Comparison of ENCODE assay signal across 8 mouse cellular contexts in the genomic region with DNA sequence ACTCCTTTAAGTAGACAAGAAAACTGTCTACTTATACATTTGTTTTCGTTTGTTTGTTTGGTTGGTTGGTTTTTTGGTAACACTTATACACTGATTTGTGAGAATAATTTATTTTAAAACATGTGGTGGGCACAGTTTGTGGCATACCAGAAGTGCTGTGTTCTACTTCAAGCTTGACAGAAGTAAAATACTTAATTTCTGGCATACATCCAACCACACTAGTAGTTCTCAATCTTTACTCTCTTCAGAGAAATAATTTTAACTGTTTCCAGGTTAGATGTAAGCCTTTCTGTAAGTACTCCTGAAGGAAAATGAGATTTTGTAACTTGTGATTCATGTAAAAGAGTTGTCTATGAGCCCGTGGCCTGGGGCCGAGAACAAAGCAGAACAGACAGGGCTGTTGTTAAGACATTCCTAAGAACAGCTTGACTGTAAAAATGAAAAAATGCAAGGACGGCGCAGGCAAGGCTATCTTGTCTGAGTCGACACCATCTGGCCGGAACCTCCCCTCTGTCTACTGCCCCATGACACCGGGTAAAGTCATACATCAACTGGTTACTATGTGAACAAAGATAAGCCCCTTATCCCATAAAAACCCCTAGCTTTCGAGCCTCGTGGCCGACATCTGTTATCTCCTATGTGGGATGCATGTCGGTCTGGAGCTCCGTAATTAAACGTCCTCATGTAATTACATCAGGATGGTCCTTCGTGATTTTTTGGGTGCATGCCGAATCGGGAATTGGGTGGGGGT. TPM values are rescaled to one million over a fixed set of nuclear protein-coding genes. Genes with fewer than 3 reads are reported as not detected.
A peak's percentile ranks its signal among the peaks of the same experiment; 100 is the strongest.
DNase-seq lines count a peak whose midpoint lies in the region; ATAC-seq and TF ChIP-seq lines count a peak whose summit lies in the region.
"Not testable (repeated sequence)": the region's sequence is repeated elsewhere in the genome, so short reads cannot be mapped to it uniquely, and the experiment has no call there.

No protein-coding gene starts in this region.

- H3K9me3 ChIP-seq in G1E (replicated peaks); erythroblast, embryonic 14.5 days (ENCODE audit: control insufficient read depth, low read length); hindbrain, embryonic 10.5 days; limb, embryonic 14.5 days (ENCODE audit: control insufficient read depth, low read length); liver, embryonic 15.5 days (replicated peaks); midbrain, embryonic 14.5 days (ENCODE audit: control insufficient read depth, low read length); neural tube, embryonic 15.5 days (replicated peaks): not testable (repeated sequence)

- H3K27ac ChIP-seq in gastrocnemius, adult 2 months, result peak overlapping the region; percentile 96; the same call in 1 of the 2 replicates
- not testable (repeated sequence) for H3K27ac ChIP-seq in hindbrain, embryonic 10.5 days; limb, embryonic 14.5 days (replicated peaks; ENCODE audit: low read depth, low read length); midbrain, embryonic 14.5 days (replicated peaks; ENCODE audit: low read depth, low read length); neural tube, embryonic 15.5 days (replicated peaks)
- H3K27ac ChIP-seq in liver, embryonic 15.5 days (replicated peaks), result peak overlapping the region; percentile 99

- H3K4me1 ChIP-seq in G1E (ENCODE audit: insufficient read depth, low read depth, low read length), result peaks cover 28% of the 10 kb centered on the region
- H3K4me1 ChIP-seq in erythroblast, embryonic 14.5 days (ENCODE audit: control insufficient read depth), result peaks cover 41% of the 10 kb centered on the region
- H3K4me1 ChIP-seq in hindbrain, embryonic 10.5 days (replicated peaks), result peaks cover 27% of the 10 kb centered on the region
- not testable (repeated sequence) for H3K4me1 ChIP-seq in limb, embryonic 14.5 days (ENCODE audit: control insufficient read depth, insufficient read depth, low read length)
- H3K4me1 ChIP-seq in liver, embryonic 15.5 days (replicated peaks), result peaks cover 19% of the 10 kb centered on the region
- H3K4me1 ChIP-seq in midbrain, embryonic 14.5 days (ENCODE audit: control insufficient read depth, insufficient read depth, low read length), result peaks cover 16% of the 10 kb centered on the region; the same call in 1 of the 2 replicates
- peaks cover 18% of the 10 kb centered on the region for H3K4me1 ChIP-seq in neural tube, embryonic 15.5 days

- H3K36me3 ChIP-seq in G1E (replicated peaks); hindbrain, embryonic 10.5 days; limb, embryonic 14.5 days (ENCODE audit: control insufficient read depth, insufficient read depth, low read length); liver, embryonic 15.5 days (replicated peaks); midbrain, embryonic 14.5 days (ENCODE audit: control insufficient read depth, insufficient read depth, low read length); neural tube, embryonic 15.5 days: not testable (repeated sequence)
- H3K36me3 ChIP-seq in erythroblast, embryonic 14.5 days (ENCODE audit: control insufficient read depth), result peaks cover 11% of the 10 kb centered on the region

- H3K27me3 ChIP-seq in G1E (ENCODE audit: insufficient read depth, low read length); erythroblast, embryonic 14.5 days (ENCODE audit: control insufficient read depth); hindbrain, embryonic 10.5 days (ENCODE audit: insufficient read depth, poor library complexity, severe bottlenecking); limb, embryonic 14.5 days (ENCODE audit: control insufficient read depth, insufficient read depth, low read length); liver, embryonic 15.5 days; midbrain, embryonic 14.5 days (ENCODE audit: control insufficient read depth, insufficient read depth, low read length); neural tube, embryonic 15.5 days (replicated peaks): not testable (repeated sequence)

- ATAC-seq in G1E (ENCODE audit: extremely low read depth, insufficient number of reproducible peaks, low FRiP score, poor library complexity, severe bottlenecking); limb, embryonic 14.5 days (ENCODE audit: low FRiP score, low read depth); liver, embryonic 15.5 days (ENCODE audit: insufficient read depth); midbrain, embryonic 14.5 days (ENCODE audit: low FRiP score, low TSS enrichment); neural tube, embryonic 15.5 days (ENCODE audit: low FRiP score): not testable (repeated sequence)

- H3K9ac ChIP-seq in limb, embryonic 14.5 days (ENCODE audit: low read depth, low read length, severe bottlenecking); neural tube, embryonic 15.5 days (replicated peaks): not testable (repeated sequence)
- peak overlapping the region; percentile 73; the same call in 1 of the 2 replicates for H3K9ac ChIP-seq in liver, embryonic 15.5 days
- H3K9ac ChIP-seq in midbrain, embryonic 14.5 days (replicated peaks; ENCODE audit: low read length), result peak overlapping the region; percentile 80; the same call in 1 of the 2 replicates

- H3K4me2 ChIP-seq in limb, embryonic 14.5 days (replicated peaks; ENCODE audit: low read depth, low read length, severe bottlenecking), result not testable (repeated sequence)
- H3K4me2 ChIP-seq in liver, embryonic 15.5 days, result peak overlapping the region; percentile 89
- H3K4me2 ChIP-seq in midbrain, embryonic 14.5 days (ENCODE audit: low read length), result peak overlapping the region; percentile 96
- H3K4me2 ChIP-seq in neural tube, embryonic 15.5 days, result peak overlapping the region; percentile 89

- not testable (repeated sequence) for DNase-seq in G1E (ENCODE audit: low spot score); gastrocnemius, adult 2 months; hindbrain, embryonic 10.5 days (ENCODE audit: low spot score); limb, embryonic 14.5 days (ENCODE audit: low spot score); midbrain, embryonic 14.5 days

- intact Hi-C loops in gastrocnemius, adult 2 months (cut with DNase I), result loop anchor here (5.0 kb wide), 2 partner anchors 92 to 352 kb away; a partner anchor contains a TSS

- TF ChIP-seq POLR2A in limb, embryonic 14.5 days (IDR thresholded peaks at IDR 0.05; ENCODE audit: borderline replicate concordance, extremely low read depth, insufficient read depth, insufficient read length), result not testable (repeated sequence)

- not testable (repeated sequence) for TF ChIP-seq CTCF in G1E (IDR thresholded peaks at IDR 0.05; ENCODE audit: low read depth, low read length); gastrocnemius, adult 2 months (IDR thresholded peaks at IDR 0.05)

- H3K4me3 ChIP-seq in G1E (ENCODE audit: low read depth, low read length), result peak overlapping the region; percentile 51; the same call in 1 of the 2 replicates
- H3K4me3 ChIP-seq in erythroblast, embryonic 14.5 days (replicated peaks), result peak overlapping the region; percentile 100
- peak overlapping the region; percentile 98; the same call in 1 of the 2 replicates for H3K4me3 ChIP-seq in gastrocnemius, adult 2 months
- H3K4me3 ChIP-seq in hindbrain, embryonic 10.5 days, result 0 out of 2 replicates have a peak overlapping the region, but pooled peaks have one; percentile 89
- peak overlapping the region; percentile 78; the same call in 1 of the 2 replicates for H3K4me3 ChIP-seq in limb, embryonic 14.5 days (replicated peaks; ENCODE audit: low read length)
- H3K4me3 ChIP-seq in liver, embryonic 15.5 days (replicated peaks), result peak overlapping the region; percentile 97
- not testable (repeated sequence) for H3K4me3 ChIP-seq in midbrain, embryonic 14.5 days (replicated peaks; ENCODE audit: low read depth, low read length); neural tube, embryonic 15.5 days (replicated peaks)

- 92% methylated on average over 17 of the region's 17 CpGs for WGBS in hindbrain, embryonic 10.5 days
- 91% methylated on average over 17 of the region's 17 CpGs for WGBS in limb, embryonic 14.5 days
- WGBS in liver, embryonic 15.5 days (ENCODE audit: insufficient replicate concordance), result 80% methylated on average over 17 of the region's 17 CpGs
- WGBS in midbrain, embryonic 14.5 days, result 91% methylated on average over 17 of the region's 17 CpGs
- 81% methylated on average over 17 of the region's 17 CpGs for WGBS in neural tube, embryonic 15.5 days

RNA-seq across cellular contexts. Expression of a gene that starts 1.3 kb away (rescaled TPM):
- 175 and 215 TPM in 2 replicates for total RNA-seq in G1E (2014; fragmentation: Nextera tagmentation)
- total RNA-seq in G1E (2017), result 136 and 147 TPM in 2 replicates
- polyA plus RNA-seq in G1E (2012), result 16.2 and 18.0 TPM in 2 replicates
- polyA plus RNA-seq in erythroblast, embryonic 14.5 days (2012), result 3.7 and 4.2 TPM in 2 replicates
- 10 to 100 TPM; 27.5 to 37.4 TPM for total RNA-seq in gastrocnemius, adult 2 months (2021)
- 25.4 and 29.0 TPM in 2 replicates for polyA plus RNA-seq in hindbrain, embryonic 10.5 days (2016; fragmentation: Nextera tagmentation; extraction: Ambion mirVana)
- 10.8 and 10.9 TPM in 2 replicates for polyA plus RNA-seq in limb, embryonic 14.5 days (2012; rRNA removed)
- polyA plus RNA-seq in limb, embryonic 14.5 days (2014; fragmentation: Nextera tagmentation; extraction: Ambion mirVana), result 15.2 and 15.3 TPM in 2 replicates
- 37.5 and 40.0 TPM in 2 replicates for polyA plus RNA-seq in liver, embryonic 15.5 days (2015; fragmentation: Nextera tagmentation; extraction: Ambion mirVana)
- polyA plus RNA-seq in midbrain, embryonic 14.5 days (2014; fragmentation: Nextera tagmentation; extraction: Ambion mirVana), result 60.4 and 71.2 TPM in 2 replicates
- polyA plus RNA-seq in neural tube, embryonic 15.5 days (2015; fragmentation: Nextera tagmentation; extraction: Ambion mirVana), result 62.7 and 69.3 TPM in 2 replicates

RNA-seq across cellular contexts. Expression of a gene that starts 8.6 kb away (rescaled TPM):
- 56.7 and 68.9 TPM in 2 replicates for total RNA-seq in G1E (2014; fragmentation: Nextera tagmentation)
- total RNA-seq in G1E (2017), result 32.1 and 34.9 TPM in 2 replicates
- polyA plus RNA-seq in G1E (2012), result 6.7 and 6.9 TPM in 2 replicates
- 0.06 and 0.07 TPM in 2 replicates for polyA plus RNA-seq in erythroblast, embryonic 14.5 days (2012)
- total RNA-seq in gastrocnemius, adult 2 months (2021), result 1 to 10 TPM; 3.8 to 4.7 TPM
- 16.5 and 21.1 TPM in 2 replicates for polyA plus RNA-seq in hindbrain, embryonic 10.5 days (2016; fragmentation: Nextera tagmentation; extraction: Ambion mirVana)
- 8.6 and 10.8 TPM in 2 replicates for polyA plus RNA-seq in limb, embryonic 14.5 days (2012; rRNA removed)
- 21.9 and 23.0 TPM in 2 replicates for polyA plus RNA-seq in limb, embryonic 14.5 days (2014; fragmentation: Nextera tagmentation; extraction: Ambion mirVana)
- polyA plus RNA-seq in liver, embryonic 15.5 days (2015; fragmentation: Nextera tagmentation; extraction: Ambion mirVana), result 6.9 and 7.1 TPM in 2 replicates
- 28.1 and 28.3 TPM in 2 replicates for polyA plus RNA-seq in midbrain, embryonic 14.5 days (2014; fragmentation: Nextera tagmentation; extraction: Ambion mirVana)
- 27.8 and 29.3 TPM in 2 replicates for polyA plus RNA-seq in neural tube, embryonic 15.5 days (2015; fragmentation: Nextera tagmentation; extraction: Ambion mirVana)
